Mouse (Mus musculus) intestine, postnatal 0 days (tissue): ENCODE results near the gene Topors. TPM values are rescaled to one million over a fixed set of nuclear protein-coding genes. Genes with fewer than 3 reads are reported as not detected.

Source experiments
- ATAC-seq: fragments of 200-750 bp; cut with Nextera tagmentation; 2 replicates; pipeline ENCODE4 v1.8.0; 2017; ENCODE audit warnings: mild to moderate bottlenecking, moderate TSS enrichment, moderate library complexity
- H3K27ac ChIP-seq: fragments of 300-500 bp; sonication (generic); 2 replicates; pipeline ENCODE4 v1.5.1; 2014; ENCODE audit warnings: mild to moderate bottlenecking, low read depth, low read length, moderate library complexity
- H3K27me3 ChIP-seq: fragments of 300-500 bp; sonication (generic); replicated peaks from 2 replicates; pipeline ENCODE4 v1.6.1; 2014; ENCODE audit warnings: low read length, mixed read lengths; ENCODE audit not compliant: control insufficient read depth, insufficient read depth
- H3K36me3 ChIP-seq: fragments of 300-500 bp; sonication (generic); 2 replicates; pipeline ENCODE4 v1.6.1; 2014; ENCODE audit warnings: mild to moderate bottlenecking, moderate library complexity; ENCODE audit not compliant: control insufficient read depth, insufficient read depth
- H3K4me1 ChIP-seq: fragments of 300-500 bp; sonication (generic); replicated peaks from 2 replicates; pipeline ENCODE4 v1.6.1; 2014; ENCODE audit warnings: antibody characterized with exemption, low read length, mixed read lengths; ENCODE audit not compliant: control insufficient read depth, insufficient read depth
- H3K4me2 ChIP-seq: fragments of 300-500 bp; sonication (generic); replicated peaks from 2 replicates; pipeline ENCODE4 v1.6.1; 2014; ENCODE audit warnings: low read depth, mild to moderate bottlenecking, moderate library complexity
- H3K4me3 ChIP-seq: fragments of 300-500 bp; sonication (generic); 2 replicates; pipeline ENCODE4 v1.5.1; 2014; ENCODE audit warnings: low read depth, low read length
- H3K9ac ChIP-seq: fragments of 300-500 bp; sonication (generic); 2 replicates; pipeline ENCODE4 v1.6.1; 2014; ENCODE audit warnings: mild to moderate bottlenecking, low read depth, low read length
- H3K9me3 ChIP-seq: fragments of 300-500 bp; sonication (generic); 2 replicates; pipeline ENCODE4 v1.6.1; 2016; ENCODE audit warnings: mixed run types; ENCODE audit not compliant: control insufficient read depth
- CTCF ChIP-seq: sonication (generic); IDR thresholded peaks from 2 replicates; pipeline ENCODE4 v1.5.1; 2016; ENCODE audit warnings: low read depth, mild to moderate bottlenecking, control low read depth, antibody characterized with exemption, moderate library complexity
- WGBS: fragments of 180-500 bp; shearing (Covaris S2); extraction: QIAGEN DNeasy Blood & Tissue Kit; methylation state at CpG from one replicate; pipeline ENCODE4 v1.1.7; 2014; 5-methylcytosine and 5-hydroxymethylcytosine counted together
- polyA plus RNA-seq: library from polyadenylated mRNA; unstranded; fragments of >200 nt; fragmentation: Nextera tagmentation; extraction: Ambion mirVana; gene quantifications from 2 replicates; pipeline ENCODE4 v1.2.1, GENCODE M21; 2015

Topors gene
- polyA plus RNA-seq, 1 experiment from 2014 or later: 18.3 TPM

DNA sequence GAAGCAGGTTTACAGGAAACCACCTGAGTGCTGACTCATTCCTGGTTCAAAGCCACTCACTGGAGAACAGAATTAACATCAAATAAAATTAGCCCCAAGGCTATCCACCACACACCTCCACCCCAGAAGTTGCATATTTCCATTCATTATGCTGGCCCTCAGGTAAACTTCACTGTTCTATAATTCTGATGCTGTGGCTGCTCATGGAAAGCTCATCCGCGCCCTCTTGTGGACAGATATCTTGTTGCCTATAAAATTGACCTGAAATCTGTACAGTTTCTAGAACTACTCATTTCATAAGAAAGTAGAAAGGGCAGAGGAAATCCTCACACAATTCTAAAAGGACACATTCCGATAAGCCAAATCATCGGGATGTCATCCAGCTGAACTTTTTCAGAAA, 15.9 kb upstream of the Topors start:
- TF ChIP-seq CTCF: peak; percentile 89
- no peak for ATAC-seq

DNA sequence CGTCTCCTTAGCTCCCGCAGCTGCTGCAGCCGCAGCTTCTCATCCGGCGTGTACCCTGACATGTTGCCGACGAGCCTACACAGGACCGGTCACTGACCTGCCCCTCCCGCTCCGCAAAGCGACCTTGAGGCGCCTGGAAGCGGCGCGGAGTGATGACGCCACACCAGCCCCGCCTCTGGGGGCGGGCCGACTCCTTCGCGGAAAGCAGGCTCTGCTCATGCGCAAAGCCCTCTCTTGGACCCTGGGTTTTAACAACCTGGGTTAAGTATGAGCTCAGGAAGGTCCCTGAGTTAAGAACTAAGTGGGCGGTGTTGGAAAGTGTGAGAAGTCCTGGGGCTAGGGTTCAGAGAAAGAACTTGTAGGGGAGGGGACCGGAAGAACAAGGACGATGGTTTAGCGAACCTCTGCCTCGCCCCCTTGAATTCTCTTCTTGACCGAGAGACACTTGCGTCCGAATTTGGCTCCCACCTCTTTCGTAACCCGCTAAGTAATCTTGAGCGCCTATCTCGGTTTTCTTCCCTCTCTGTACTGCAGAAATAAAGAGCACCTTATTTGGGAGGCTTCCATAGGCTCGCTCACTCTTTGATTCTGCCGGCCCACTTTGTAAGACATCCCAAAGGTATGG, 9.7 kb upstream of the Topors start, which contains the start of gene Ndufb6:
Gene Ndufb6, minus strand, starts transcription at position 146 of the 625 bp plus-strand sequence.
- H3K9ac ChIP-seq: peak within 1 kb of the TSS; percentile 86

More for the DNA sequence above, 15.9 kb upstream of the Topors start:
- Histone ChIP-seq H3K4me2 (no peak overlapping the region), H3K27me3 (no peaks in the 10 kb centered on the region), H3K36me3 (no peaks in the 10 kb centered on the region), H3K9ac (no peak overlapping the region), H3K4me3 (no peak overlapping the region), H3K27ac (no peak overlapping the region), H3K9me3 (no peaks in the 10 kb centered on the region), H3K4me1 (no peaks in the 10 kb centered on the region)
- WGBS: 13% methylated on average over 4 of the region's 4 CpGs

DNA sequence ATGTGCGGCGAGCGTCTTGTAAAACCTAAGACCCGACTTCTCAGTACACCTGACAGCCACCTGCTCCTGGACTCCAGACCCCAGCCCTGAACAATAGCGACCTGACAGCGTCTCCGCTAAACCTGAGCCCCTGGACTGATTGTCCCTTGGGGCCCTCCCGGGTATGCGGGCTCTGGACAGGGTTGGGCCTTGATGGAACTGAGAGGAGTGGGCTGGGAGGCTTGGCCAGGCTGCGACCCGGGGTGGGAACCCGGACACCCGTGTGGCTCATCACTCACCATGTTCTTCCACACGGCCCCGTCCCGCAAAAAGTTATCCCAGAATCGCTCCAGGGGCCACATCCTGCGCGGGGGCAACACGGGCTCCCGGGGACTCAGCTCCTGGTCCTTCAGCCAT, 9.2 kb upstream of the Topors start:
- under 1% methylated on average over 21 of the region's 21 CpGs for WGBS
- no peak for TF ChIP-seq CTCF
- H3K9me3 ChIP-seq: no peaks in the 10 kb centered on the region
- peak; percentile 37 for ATAC-seq
- H3K36me3 ChIP-seq: peaks cover 12% of the 10 kb centered on the region; the same call in 1 of the 2 replicates
- no peaks in the 10 kb centered on the region; the same call in 1 of the 2 replicates for H3K4me1 ChIP-seq
- peak overlapping the region; percentile 86 for H3K9ac ChIP-seq
- no peaks in the 10 kb centered on the region for H3K27me3 ChIP-seq
- H3K4me3 ChIP-seq: peak overlapping the region; percentile 97
- peak overlapping the region; percentile 75 for H3K27ac ChIP-seq
- peak overlapping the region; percentile 95 for H3K4me2 ChIP-seq

More for the DNA sequence above, 9.7 kb upstream of the Topors start, which contains the start of gene Ndufb6:
- under 1% methylated on average over 36 of the region's 36 CpGs for WGBS
- Histone ChIP-seq H3K4me3 (peak within 1 kb of the TSS; percentile 97), H3K27ac (peak within 1 kb of the TSS; percentile 75), H3K9me3 (no peaks in the 10 kb centered on the region), H3K4me1 (no peaks in the 10 kb centered on the region; the same call in 1 of the 2 replicates), H3K4me2 (peak within 1 kb of the TSS; percentile 95), H3K36me3 (peaks cover 12% of the 10 kb centered on the region; the same call in 1 of the 2 replicates), H3K27me3 (no peaks in the 10 kb centered on the region)
- no peak for TF ChIP-seq CTCF
- ATAC-seq: peak; percentile 99

DNA sequence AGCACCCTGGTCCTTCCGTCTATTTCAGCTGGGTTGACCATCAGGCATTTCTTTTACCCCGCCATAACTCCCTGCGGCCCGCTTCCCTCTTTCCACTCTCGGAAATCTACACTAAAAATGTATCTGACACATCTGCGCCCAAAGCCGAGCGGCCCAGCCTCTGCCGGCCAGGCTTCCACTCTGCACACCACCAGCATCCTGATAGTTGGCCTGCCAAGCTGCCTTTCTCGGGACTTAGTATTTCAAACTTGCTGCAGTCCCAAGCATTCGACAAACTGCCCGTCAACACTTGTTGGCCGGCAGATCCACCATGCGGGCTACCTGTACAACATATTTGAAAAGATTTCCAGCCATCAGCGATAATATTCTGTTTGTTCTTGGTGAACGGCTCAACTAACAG, 815 bp downstream of the Topors start:
- no peak for TF ChIP-seq CTCF
- WGBS: under 1% methylated on average over 16 of the region's 16 CpGs

DNA sequence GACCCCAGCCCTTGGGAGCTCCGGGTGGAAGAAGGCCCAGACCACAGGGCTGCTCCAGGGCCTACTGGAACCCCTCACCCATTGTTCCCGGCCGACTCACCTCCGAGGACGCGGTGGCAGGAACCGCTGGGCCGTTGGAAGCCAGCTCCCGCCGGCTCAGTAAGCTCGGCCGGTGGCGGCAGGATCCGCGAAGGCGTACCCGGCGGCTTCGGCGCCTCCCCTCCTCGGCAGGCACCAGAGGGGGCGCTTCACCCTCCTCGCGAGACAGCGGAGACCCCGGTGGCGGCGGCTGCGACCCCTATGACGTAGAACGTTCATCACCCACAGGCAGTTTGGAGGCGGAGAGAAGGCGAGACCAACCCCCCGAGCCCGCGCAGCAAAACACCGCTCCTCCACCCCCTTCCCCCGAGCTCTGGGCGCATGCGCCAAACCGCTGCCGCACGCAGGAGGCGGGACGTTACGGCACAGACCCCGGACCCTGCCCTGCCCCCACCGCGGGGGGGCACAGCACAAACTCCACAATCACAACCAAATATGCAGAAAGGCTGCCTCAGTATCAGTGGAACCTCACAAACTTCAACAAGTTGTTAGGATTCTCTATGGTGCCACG, 1.3 kb downstream of the Topors start:
- H3K4me2 ChIP-seq: peak overlapping the region; percentile 87
- under 1% methylated on average over 38 of the region's 50 CpGs for WGBS
- H3K9me3 ChIP-seq: no peaks in the 10 kb centered on the region
- peaks cover 9% of the 10 kb centered on the region; the same call in 1 of the 2 replicates for H3K36me3 ChIP-seq
- H3K9ac ChIP-seq: peak overlapping the region; percentile 65
- peak; percentile 44 for ATAC-seq
- no peaks in the 10 kb centered on the region for H3K27me3 ChIP-seq
- H3K27ac ChIP-seq: peak overlapping the region; percentile 99
- TF ChIP-seq CTCF: peak; percentile 67
- H3K4me3 ChIP-seq: peak overlapping the region; percentile 81
- no peaks in the 10 kb centered on the region for H3K4me1 ChIP-seq

More for the DNA sequence above, 815 bp downstream of the Topors start:
- no peaks in the 10 kb centered on the region for H3K9me3 ChIP-seq
- H3K27me3 ChIP-seq: no peaks in the 10 kb centered on the region
- H3K36me3 ChIP-seq: peaks cover 9% of the 10 kb centered on the region; the same call in 1 of the 2 replicates
- H3K4me2 ChIP-seq: peak overlapping the region; percentile 87
- no peaks in the 10 kb centered on the region for H3K4me1 ChIP-seq
- peak overlapping the region; percentile 99 for H3K27ac ChIP-seq
- no peak for ATAC-seq
- peak overlapping the region; percentile 65 for H3K9ac ChIP-seq
- H3K4me3 ChIP-seq: peak overlapping the region; percentile 81

DNA sequence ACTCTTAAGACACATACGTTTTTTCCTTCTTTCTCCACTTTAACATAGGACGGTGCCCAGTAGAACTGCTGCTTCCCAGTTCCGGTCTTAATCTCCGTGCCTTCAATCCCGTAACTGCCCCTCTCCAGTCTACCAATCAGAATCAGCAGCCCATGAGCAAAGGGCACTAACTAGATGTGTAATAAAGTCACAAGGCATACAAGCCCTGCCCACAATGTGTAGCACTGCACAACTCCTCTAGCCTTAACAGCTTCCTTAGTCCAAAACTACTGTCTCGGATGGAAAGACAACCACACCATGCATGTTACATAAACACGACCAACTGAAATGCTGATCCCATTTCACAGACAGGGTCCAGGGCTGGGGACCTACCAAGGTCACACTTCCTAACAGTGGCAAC, 2.0 kb downstream of the Topors start:
- 27% methylated on average over 7 of the region's 7 CpGs for WGBS
- peak overlapping the region; percentile 65 for H3K9ac ChIP-seq
- TF ChIP-seq CTCF: no peak
- peak overlapping the region; percentile 99 for H3K27ac ChIP-seq
- peak; percentile 75 for ATAC-seq
- peak overlapping the region; percentile 81 for H3K4me3 ChIP-seq
- no peaks in the 10 kb centered on the region for H3K9me3 ChIP-seq
- H3K4me2 ChIP-seq: peak overlapping the region; percentile 87
- H3K36me3 ChIP-seq: peaks cover 10% of the 10 kb centered on the region
- H3K4me1 ChIP-seq: no peaks in the 10 kb centered on the region
- no peaks in the 10 kb centered on the region for H3K27me3 ChIP-seq
